Mouse (Mus musculus) heart, adult 2 months (tissue): Measurements from ENCODE around the gene Cd6.

Experiments
- CTCF ChIP-seq: fragments of 200-600 bp; IDR thresholded peaks from 2 replicates; pipeline ENCODE4 v1.8.1; 2022; ENCODE audit warnings: antibody characterized with exemption, mild to moderate bottlenecking, moderate library complexity
- POLR2A ChIP-seq: fragments of 200-500 bp; IDR thresholded peaks from 2 replicates; pipeline ENCODE4 v1.6.1; 2011; ENCODE audit warnings: mild to moderate bottlenecking, low read depth, low read length, control low read depth; ENCODE audit not compliant: insufficient read depth

DNA sequence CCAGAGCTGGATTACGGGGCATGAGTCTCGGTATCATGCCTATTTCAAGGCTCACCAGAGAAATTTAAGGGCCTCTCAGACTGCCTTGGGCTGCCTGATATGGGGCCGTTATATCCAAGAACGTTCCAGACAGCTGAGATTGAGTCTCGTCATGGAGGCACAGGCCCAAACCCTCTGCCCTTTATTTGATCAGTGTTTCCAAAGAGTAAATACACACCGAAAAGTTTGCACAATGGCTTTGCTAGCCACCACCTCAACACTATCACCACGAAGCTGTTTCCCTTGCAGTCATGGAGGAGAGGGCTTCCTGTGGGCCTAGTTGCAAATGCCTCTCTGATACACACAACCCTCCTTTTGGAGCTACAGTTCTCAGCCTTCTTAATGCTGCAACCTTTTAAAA lies 5.8 kb downstream of the Cd6 start:
- TF ChIP-seq POLR2A: no peak
- no peak for TF ChIP-seq CTCF
